Mouse (Mus musculus) monocyte, adult 2 months (primary cell): ENCODE data around the gene Maco1.
"Not testable (repeated sequence)": the region's sequence is repeated elsewhere in the genome, so short reads cannot be mapped to it uniquely, and the experiment has no call there.

ENCODE experiments used
- DNase-seq, 2 experiments: peaks; one replicate each; pipeline ENCODE4 v3.0.0; 2022; ENCODE audit warnings: low spot score in 2 of 2, low read depth in 1 of 2

Gene Maco1

DNA sequence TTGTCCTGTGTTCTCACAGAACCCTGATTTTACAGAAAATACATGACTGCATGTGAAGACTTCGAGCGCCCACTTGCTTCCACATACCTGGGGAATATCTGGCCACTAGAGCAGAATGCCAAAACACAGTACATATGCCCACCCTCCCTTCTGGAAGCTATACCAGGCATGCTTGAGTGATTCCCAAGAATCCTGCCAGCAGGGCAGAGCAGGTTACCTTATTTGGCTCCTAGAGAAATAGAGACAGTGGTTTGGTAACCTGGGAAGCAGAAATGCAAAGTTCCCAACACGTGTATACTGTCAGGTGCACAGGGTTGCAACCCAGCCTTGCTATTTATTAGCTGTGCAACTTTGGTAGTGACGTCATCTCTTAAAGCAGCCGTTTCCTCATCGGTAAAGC lies 8.7 kb upstream of the Maco1 start:
- no peak for DNase-seq

- no peak for DNase-seq
These were observed 5.3 kb upstream of the Maco1 start for GRCm38 (mm10) chr4:134858494-134858893.

GRCm38 (mm10) chr4:134856501-134856900 lies 3.4 kb upstream of the Maco1 start:
- no peak for DNase-seq

DNA sequence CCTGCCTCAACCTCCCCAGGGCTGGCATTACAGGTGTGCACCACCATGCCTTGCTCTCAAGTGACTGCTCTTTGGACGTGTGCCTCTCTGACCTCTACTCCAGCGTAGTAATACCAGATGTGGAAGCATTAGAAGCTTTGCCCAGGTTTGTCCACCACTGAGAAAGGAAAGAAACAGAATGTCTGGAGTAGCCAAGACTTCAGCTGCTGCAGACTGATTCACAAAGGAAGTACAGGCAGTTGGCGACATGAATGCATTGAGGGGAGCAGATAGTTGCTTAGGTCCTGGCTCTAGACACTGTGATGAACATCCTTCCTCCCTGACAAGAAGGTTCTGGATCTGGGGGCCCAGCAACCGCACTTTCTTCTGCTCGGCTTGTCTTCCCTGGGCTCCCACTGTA lies 2.9 kb upstream of the Maco1 start:
- DNase-seq: no peak

DNA sequence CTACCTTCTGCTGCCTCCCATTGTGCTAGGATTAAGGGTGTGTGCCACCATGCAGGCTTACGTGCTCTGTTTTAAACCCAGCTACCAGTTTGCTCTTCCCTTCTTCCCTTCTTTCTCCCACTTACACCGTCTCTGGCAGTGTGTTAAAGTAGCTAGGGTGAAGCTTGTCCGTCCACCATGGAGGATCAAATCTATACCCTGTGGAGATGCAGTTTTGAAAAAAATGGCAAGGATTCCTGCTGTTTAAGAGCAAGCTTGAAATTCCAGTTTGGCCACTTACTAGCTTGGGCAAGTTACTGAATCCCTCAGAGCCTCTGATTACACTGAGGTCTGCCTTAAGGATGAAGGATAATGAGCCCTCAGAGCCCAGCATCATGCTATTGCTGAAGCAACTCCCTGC lies 2.2 kb upstream of the Maco1 start:
- no peak for DNase-seq

- DNase-seq: peak; percentile 80 to 92
These were observed 716 bp upstream of the Maco1 start for GRCm38 (mm10) chr4:134853637-134854485.

- DNase-seq: peak in 1 of 2 experiments; percentile 6
These were observed 498 bp downstream of the Maco1 start for GRCm38 (mm10) chr4:134852438-134853255.

DNA sequence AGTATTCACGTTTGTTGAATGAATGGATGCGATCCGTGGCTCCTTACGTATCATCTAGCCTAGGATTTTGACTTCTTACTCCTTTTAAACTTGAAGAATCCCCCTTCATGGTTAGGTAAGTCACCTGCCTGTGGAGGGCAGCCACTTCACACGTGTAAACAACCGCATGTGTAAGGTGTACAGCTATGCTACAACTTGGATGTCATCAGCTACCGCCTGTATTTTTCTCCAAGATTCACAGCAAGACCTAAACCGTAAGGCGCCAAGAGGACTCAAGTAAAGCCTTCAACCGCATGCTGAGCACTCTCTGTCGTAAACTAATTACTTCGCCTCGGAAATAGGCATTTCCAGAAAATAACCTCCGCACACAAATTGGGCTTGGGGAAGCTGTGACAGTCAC lies 1.3 kb downstream of the Maco1 start:
- DNase-seq: no peak

DNA sequence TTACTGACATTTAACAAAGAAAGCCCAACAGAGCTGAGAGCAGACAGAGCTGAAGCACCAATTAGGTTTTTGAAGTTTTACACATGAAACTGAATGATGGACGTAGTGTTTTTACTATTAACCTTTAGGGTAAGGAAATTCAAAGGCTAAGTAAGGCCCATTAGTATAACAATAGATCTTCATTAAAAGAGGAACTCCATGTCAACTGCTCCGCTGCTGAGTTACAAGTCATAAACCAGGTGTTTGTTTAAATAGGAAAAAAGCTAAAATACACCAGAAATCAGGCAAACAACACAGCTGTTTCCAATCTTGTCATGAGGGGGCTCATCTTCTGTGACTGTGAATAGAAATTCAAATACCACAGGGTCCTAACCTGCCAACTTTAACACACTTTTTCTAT lies 1.9 kb downstream of the Maco1 start:
- DNase-seq: no peak

DNA sequence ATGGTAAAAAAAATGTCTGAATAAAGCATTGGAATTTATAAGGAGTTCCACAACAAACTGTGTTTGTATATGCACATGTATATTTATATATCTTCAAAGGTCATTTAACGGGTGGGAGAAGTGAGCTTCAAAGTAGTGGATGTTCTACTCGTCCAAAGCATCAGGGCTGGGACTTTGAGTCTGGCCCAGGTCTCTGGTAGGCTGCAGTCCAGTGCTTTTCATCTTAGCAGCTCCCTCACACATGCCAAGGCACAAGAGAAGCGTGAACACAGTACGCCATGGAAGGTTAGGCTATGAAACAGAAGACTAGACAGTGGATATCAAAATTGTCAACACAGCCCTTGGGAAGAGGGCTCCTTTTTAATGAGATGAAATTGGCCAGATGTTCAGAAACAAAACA lies 2.6 kb downstream of the Maco1 start:
- DNase-seq: no peak

DNA sequence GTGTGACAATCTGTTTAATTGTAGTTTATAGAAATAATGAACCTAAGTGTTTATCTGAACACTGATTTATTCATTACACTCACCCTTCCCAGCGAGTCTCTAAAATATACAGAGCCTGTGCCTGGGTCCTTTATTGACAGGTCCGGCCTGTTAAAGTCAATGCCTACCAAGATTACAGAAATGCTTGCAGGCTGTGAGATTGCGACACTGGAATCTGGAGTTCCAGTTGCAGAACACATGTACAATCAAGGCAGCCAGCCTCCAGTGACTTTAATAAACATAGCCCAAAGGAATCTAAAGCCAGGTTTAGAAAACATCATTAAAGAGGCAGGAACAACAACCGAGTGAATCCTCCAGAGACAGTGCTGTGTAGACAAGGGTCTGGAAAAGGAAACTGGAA lies 5.6 kb downstream of the Maco1 start:
- no peak for DNase-seq

DNA sequence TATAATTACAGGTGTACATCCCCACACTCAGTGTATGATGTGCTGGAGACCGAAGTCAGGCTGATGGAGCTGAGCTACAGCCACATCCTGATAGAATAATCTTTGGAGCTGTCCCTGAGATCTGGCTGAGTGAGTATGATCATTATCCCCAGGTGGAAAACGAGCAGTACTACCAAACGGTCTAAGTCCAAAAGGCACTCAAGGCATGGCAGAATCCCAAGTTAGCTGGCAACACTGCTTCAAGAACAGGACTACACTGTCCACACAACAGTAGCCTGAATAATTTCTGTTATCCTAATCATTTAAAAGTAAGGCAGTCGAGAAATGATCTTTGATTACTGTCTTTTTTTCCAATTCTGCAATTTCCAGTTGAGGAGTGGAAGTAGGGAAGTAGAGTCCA lies 9.6 kb downstream of the Maco1 start:
- no peak for DNase-seq

- no peak for DNase-seq
These were observed 12.9 kb downstream of the Maco1 start for GRCm38 (mm10) chr4:134840231-134840630.

GRCm38 (mm10) chr4:134838706-134839105 lies 14.4 kb downstream of the Maco1 start:
- DNase-seq: not testable (repeated sequence)

- no peak for DNase-seq
These were observed 14.9 kb downstream of the Maco1 start for GRCm38 (mm10) chr4:134838221-134838620.

DNA sequence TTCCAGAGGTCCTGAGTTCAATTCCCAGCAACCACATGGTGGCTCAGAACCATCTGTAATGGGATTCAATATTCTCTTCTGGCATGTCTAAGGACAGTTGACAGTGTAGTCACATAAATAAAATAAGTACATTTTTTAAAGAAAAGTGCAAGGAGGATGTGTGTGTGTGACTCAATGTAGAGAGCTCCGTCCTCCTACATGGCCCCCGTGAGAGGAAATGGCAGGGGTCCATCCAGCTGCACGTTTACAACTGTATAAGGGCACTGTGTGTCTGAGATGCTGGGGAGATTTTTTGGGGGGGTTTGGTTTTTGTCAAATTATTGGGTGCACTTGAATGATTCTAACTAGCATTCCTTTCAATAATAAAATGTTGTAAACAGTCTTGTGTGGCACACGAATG lies 17.7 kb downstream of the Maco1 start:
- DNase-seq: no peak

GRCm38 (mm10) chr4:134831934-134832333 lies 21.2 kb downstream of the Maco1 start:
- DNase-seq: no peak

GRCm38 (mm10) chr4:134827806-134828205 lies 25.3 kb downstream of the Maco1 start:
- DNase-seq: no peak

GRCm38 (mm10) chr4:134826348-134826747 lies 26.8 kb downstream of the Maco1 start:
- DNase-seq: no peak

GRCm38 (mm10) chr4:134825864-134826263 lies 27.3 kb downstream of the Maco1 start:
- not testable (repeated sequence) for DNase-seq

- no peak for DNase-seq
These were observed 29.6 kb downstream of the Maco1 start for GRCm38 (mm10) chr4:134823560-134823959.

GRCm38 (mm10) chr4:134821061-134821460 lies 32.1 kb downstream of the Maco1 start:
- no peak for DNase-seq
